Mouse (Mus musculus) c-Kit-positive CD71-positive TER-119-positive erythroid progenitor cells, embryonic 14.5 days (primary cell): Measurements from ENCODE around the gene Fam71f1.
"Not testable (repeated sequence)": the region's sequence is repeated elsewhere in the genome, so short reads cannot be mapped to it uniquely, and the experiment has no call there.

ENCODE experiments used
- DNase-seq: peaks from one replicate; pipeline ENCODE4 v3.0.0-alpha.2; 2013; ENCODE audit warnings: low spot score

The Fam71f1 gene

GRCm38 (mm10) chr6:29326961-29327360 is 8.0 kb downstream of the Fam71f1 start:
- no peak for DNase-seq

- no peak for DNase-seq
Measured at GRCm38 (mm10) chr6:29329514-29329913, 10.6 kb downstream of the Fam71f1 start.

GRCm38 (mm10) chr6:29346512-29346911 is 27.6 kb downstream of the Fam71f1 start:
- not testable (repeated sequence) for DNase-seq

GRCm38 (mm10) chr6:29347189-29347588 is 28.2 kb downstream of the Fam71f1 start:
- peak; percentile 18 for DNase-seq

GRCm38 (mm10) chr6:29347665-29348370 is 28.9 kb downstream of the Fam71f1 start, which contains the start of gene Calu:
Gene Calu (plus strand): TSS chr6:29348069.
- DNase-seq, result peak; percentile 98

GRCm38 (mm10) chr6:29348371-29348724 is 29.4 kb downstream of the Fam71f1 start:
- no peak for DNase-seq

- peak; percentile 42 for DNase-seq
Measured at GRCm38 (mm10) chr6:29351613-29352012, 32.7 kb downstream of the Fam71f1 start.

- DNase-seq, result peak; percentile 29
Measured at GRCm38 (mm10) chr6:29352816-29353215, 33.9 kb downstream of the Fam71f1 start.

- no peak for DNase-seq
Measured at GRCm38 (mm10) chr6:29359386-29359785, 40.4 kb downstream of the Fam71f1 start.

GRCm38 (mm10) chr6:29360211-29360610 is 41.3 kb downstream of the Fam71f1 start:
- DNase-seq, result no peak

- no peak for DNase-seq
Measured at GRCm38 (mm10) chr6:29362246-29363128, 43.5 kb downstream of the Fam71f1 start.

GRCm38 (mm10) chr6:29363129-29363515 is 44.2 kb downstream of the Fam71f1 start:
- no peak for DNase-seq

GRCm38 (mm10) chr6:29365277-29365676 is 46.3 kb downstream of the Fam71f1 start:
- no peak for DNase-seq

GRCm38 (mm10) chr6:29377386-29377785 is 58.4 kb downstream of the Fam71f1 start:
- no peak for DNase-seq

- no peak for DNase-seq
Measured at GRCm38 (mm10) chr6:29378678-29379077, 59.7 kb downstream of the Fam71f1 start.

GRCm38 (mm10) chr6:29379954-29380353 is 61.0 kb downstream of the Fam71f1 start:
- no peak for DNase-seq

GRCm38 (mm10) chr6:29382442-29382841 is 63.5 kb downstream of the Fam71f1 start:
- no peak for DNase-seq
